Mouse (Mus musculus) retina, embryonic 14.5 days (tissue): ENCODE measurements at regions not wholly inside any gene's neighbourhood (a gene's known extent, or its start where the extent isn't known, plus 50 kb on each side); places are given as distances from the start of the nearest gene placed in this dataset.

Source experiments
- DNase-seq: peaks from one replicate; pipeline ENCODE4 v3.0.0-alpha.2; 2015; ENCODE audit warnings: low spot score

DNA sequence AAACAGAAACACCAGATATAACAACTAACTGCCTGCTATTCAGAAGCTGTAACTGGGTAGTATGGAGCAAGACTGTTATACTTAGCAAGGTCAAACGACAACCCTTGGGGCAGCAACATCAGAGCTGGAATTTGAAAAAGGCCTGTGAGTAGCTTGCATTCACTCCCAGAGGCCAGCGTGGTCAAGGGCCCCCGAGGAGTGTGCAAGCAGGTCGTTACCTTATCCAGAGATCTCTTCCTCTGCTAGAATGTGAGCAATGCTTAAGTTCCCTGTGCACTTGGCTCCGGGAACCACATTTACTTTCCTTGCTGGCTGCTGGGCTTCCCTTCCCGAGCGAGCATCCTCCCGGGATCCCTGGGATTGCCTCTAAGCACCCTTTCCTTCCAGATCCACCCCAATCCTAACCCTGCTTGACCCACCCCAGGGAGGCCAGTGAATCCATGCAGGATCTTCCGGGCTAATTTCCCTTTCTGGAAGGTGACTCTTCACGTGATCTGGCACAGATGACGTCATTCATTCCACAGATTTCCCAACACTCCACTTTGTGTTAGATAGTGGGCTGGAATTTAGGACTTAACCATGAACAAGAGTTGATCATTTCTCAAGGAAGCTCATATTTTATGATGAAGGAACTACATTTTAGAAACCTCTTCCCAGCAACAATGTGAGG is 112.3 kb upstream of the Tsc22d1 start:
- no peak for DNase-seq

- DNase-seq, result no peak
Measured at GRCm38 (mm10) chr14:76307603-76308002, 107.2 kb upstream of the Tsc22d1 start.

GRCm38 (mm10) chr14:76308188-76308812 is 106.5 kb upstream of the Tsc22d1 start:
- DNase-seq, result peak; percentile 52

GRCm38 (mm10) chr14:76309606-76310005 is 105.2 kb upstream of the Tsc22d1 start:
- no peak for DNase-seq

DNA sequence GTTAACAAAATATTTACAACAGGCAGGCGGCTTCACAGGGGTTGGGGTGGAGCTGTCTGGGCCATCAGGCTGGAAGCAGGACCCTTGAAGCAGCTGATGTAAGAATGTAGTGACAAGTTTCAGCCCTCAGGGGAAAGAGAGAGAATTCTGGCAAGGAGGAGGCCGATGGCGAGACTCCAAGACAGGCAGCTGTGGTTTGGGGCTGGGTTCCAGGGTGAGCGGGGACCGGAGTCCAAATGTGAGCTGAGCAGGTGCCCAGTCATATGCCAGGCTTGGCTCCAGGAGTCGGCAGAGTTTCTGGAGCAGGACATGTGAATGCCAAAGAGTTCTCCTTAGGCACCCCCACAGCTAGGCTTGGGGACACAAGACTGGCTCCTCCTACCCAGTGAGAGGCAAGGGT is 104.5 kb upstream of the Tsc22d1 start:
- DNase-seq, result no peak

DNA sequence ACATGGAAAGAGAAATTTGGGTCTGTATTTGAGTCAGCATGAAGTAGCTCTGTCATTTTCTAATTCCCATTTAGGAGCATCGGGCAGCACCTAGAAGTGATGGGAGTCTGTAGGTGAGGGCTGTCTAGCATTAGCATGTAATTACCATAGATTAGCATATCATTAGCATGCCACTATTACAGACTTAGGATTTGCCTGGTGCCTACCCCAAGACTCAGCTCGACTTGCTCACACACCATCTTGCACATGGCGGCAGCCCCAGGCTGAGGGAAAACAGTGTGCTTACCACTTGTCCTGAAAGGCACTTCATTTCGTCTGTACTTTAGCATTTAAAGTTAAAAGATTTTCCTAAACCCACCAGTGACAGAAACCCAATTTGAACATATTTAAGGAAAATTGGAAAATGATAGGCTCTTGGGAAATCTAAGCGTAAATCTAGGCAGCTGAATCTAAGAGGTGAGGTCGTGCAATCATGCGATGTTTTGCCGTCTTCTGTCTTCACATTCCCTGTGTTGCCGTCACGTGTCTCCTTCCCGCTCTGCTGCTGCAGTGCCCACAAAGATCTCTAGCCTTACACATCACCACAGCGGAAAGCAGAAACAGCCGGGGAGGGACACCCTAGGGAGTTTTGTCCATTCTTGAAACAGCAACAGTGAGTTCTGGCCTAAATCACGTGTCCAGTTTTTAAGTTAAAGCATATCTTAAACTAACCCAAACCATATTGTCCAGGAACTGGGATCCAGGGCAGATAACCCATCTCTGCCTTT is 101.2 kb upstream of the Tsc22d1 start:
- DNase-seq, result no peak

- DNase-seq, result no peak
Measured at GRCm38 (mm10) chr14:76318438-76318837, 96.3 kb upstream of the Tsc22d1 start.

GRCm38 (mm10) chr14:76324246-76324645 is 90.5 kb upstream of the Tsc22d1 start:
- DNase-seq, result no peak

- DNase-seq, result no peak
Measured at GRCm38 (mm10) chr14:76329983-76330382, 84.8 kb upstream of the Tsc22d1 start.

- peak; percentile 35 for DNase-seq
Measured at GRCm38 (mm10) chr14:76331497-76332335, 83.0 kb upstream of the Tsc22d1 start.

- DNase-seq, result no peak
Measured at GRCm38 (mm10) chr14:76332336-76332703, 82.4 kb upstream of the Tsc22d1 start.

DNA sequence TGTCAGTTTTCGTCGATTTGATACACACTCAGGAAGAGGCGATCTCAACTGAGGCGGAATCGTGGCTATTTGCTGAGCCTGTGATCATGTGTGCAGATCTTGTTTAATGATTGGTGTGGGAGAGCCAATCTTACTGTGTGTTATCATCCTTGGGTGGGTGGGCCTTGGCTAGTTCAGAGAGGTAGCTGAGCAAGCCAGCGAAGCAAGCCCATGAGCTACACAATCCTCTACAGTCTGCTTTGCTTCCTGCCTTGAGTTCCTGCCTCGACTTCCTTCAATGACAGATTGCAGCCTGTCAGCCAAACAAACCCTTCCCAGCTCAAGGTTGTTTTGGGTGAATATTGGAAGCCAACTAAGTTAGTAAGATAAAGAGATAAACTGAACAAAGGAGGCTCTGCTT is 74.0 kb upstream of the Tsc22d1 start:
- no peak for DNase-seq

- no peak for DNase-seq
Measured at GRCm38 (mm10) chr14:76341226-76341625, 73.5 kb upstream of the Tsc22d1 start.

- no peak for DNase-seq
Measured at GRCm38 (mm10) chr14:76351856-76352255, 62.9 kb upstream of the Tsc22d1 start.

GRCm38 (mm10) chr14:76356161-76356560 is 58.6 kb upstream of the Tsc22d1 start:
- no peak for DNase-seq

- DNase-seq, result no peak
Measured at GRCm38 (mm10) chr14:76359837-76360410, 54.8 kb upstream of the Tsc22d1 start.

DNA sequence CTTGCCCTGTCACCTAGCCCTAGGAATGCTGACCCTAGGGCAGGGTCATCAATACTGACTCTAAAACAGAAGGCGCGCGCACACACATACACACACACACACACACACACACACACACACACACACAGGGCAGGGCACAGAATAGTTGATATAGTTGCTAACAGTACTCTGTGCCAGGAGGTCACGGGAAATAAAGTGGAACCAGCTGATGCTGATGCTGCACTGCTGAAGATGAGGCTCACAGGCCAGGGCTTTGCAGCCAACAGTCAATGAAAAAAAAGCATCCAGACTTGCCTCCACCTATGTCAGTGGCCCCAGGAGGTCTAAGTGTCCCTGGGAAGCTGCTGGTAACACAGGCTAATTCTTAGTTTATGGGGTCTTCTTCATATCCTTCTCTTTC is 50.7 kb upstream of the Tsc22d1 start:
- DNase-seq, result no peak
